Mouse (Mus musculus) intestine, postnatal 0 days (tissue): Measurements from ENCODE around the gene Gtpbp8. TPM values are rescaled to one million over a fixed set of nuclear protein-coding genes. Genes with fewer than 3 reads are reported as not detected.

Experiments
- ATAC-seq: fragments of 200-750 bp; cut with Nextera tagmentation; 2 replicates; pipeline ENCODE4 v1.8.0; 2017; ENCODE audit warnings: mild to moderate bottlenecking, moderate TSS enrichment, moderate library complexity
- H3K27ac ChIP-seq: fragments of 300-500 bp; sonication (generic); 2 replicates; pipeline ENCODE4 v1.5.1; 2014; ENCODE audit warnings: mild to moderate bottlenecking, low read depth, low read length, moderate library complexity
- H3K27me3 ChIP-seq: fragments of 300-500 bp; sonication (generic); replicated peaks from 2 replicates; pipeline ENCODE4 v1.6.1; 2014; ENCODE audit warnings: low read length, mixed read lengths; ENCODE audit not compliant: control insufficient read depth, insufficient read depth
- H3K36me3 ChIP-seq: fragments of 300-500 bp; sonication (generic); 2 replicates; pipeline ENCODE4 v1.6.1; 2014; ENCODE audit warnings: mild to moderate bottlenecking, moderate library complexity; ENCODE audit not compliant: control insufficient read depth, insufficient read depth
- H3K4me1 ChIP-seq: fragments of 300-500 bp; sonication (generic); replicated peaks from 2 replicates; pipeline ENCODE4 v1.6.1; 2014; ENCODE audit warnings: antibody characterized with exemption, low read length, mixed read lengths; ENCODE audit not compliant: control insufficient read depth, insufficient read depth
- H3K4me2 ChIP-seq: fragments of 300-500 bp; sonication (generic); replicated peaks from 2 replicates; pipeline ENCODE4 v1.6.1; 2014; ENCODE audit warnings: low read depth, mild to moderate bottlenecking, moderate library complexity
- H3K4me3 ChIP-seq: fragments of 300-500 bp; sonication (generic); 2 replicates; pipeline ENCODE4 v1.5.1; 2014; ENCODE audit warnings: low read depth, low read length
- H3K9ac ChIP-seq: fragments of 300-500 bp; sonication (generic); 2 replicates; pipeline ENCODE4 v1.6.1; 2014; ENCODE audit warnings: mild to moderate bottlenecking, low read depth, low read length
- H3K9me3 ChIP-seq: fragments of 300-500 bp; sonication (generic); 2 replicates; pipeline ENCODE4 v1.6.1; 2016; ENCODE audit warnings: mixed run types; ENCODE audit not compliant: control insufficient read depth
- CTCF ChIP-seq: sonication (generic); IDR thresholded peaks from 2 replicates; pipeline ENCODE4 v1.5.1; 2016; ENCODE audit warnings: low read depth, mild to moderate bottlenecking, control low read depth, antibody characterized with exemption, moderate library complexity
- WGBS: fragments of 180-500 bp; shearing (Covaris S2); extraction: QIAGEN DNeasy Blood & Tissue Kit; methylation state at CpG from one replicate; pipeline ENCODE4 v1.1.7; 2014; 5-methylcytosine and 5-hydroxymethylcytosine counted together
- polyA plus RNA-seq: library from polyadenylated mRNA; unstranded; fragments of >200 nt; fragmentation: Nextera tagmentation; extraction: Ambion mirVana; gene quantifications from 2 replicates; pipeline ENCODE4 v1.2.1, GENCODE M21; 2015

Gtpbp8 gene
- polyA plus RNA-seq, 1 experiment from 2014 or later: 21.5 TPM

GRCm38 (mm10) chr16:44716305-44717140 is 29.6 kb downstream of the Gtpbp8 start:
- H3K36me3 ChIP-seq: peaks cover 3% of the 10 kb centered on the region; the same call in 1 of the 2 replicates
- H3K27me3 ChIP-seq: no peaks in the 10 kb centered on the region
- H3K4me3 ChIP-seq: no peak overlapping the region
- H3K9ac ChIP-seq: no peak overlapping the region
- ATAC-seq: peak; percentile 75
- no peaks in the 10 kb centered on the region for H3K9me3 ChIP-seq
- 30% methylated on average over 10 of the region's 10 CpGs for WGBS
- peak; percentile 86 for TF ChIP-seq CTCF
- no peak overlapping the region for H3K27ac ChIP-seq
- H3K4me2 ChIP-seq: peak overlapping the region; percentile 25; the same call in 1 of the 2 replicates
- no peaks in the 10 kb centered on the region for H3K4me1 ChIP-seq

- WGBS: 41% methylated on average over 4 of the region's 4 CpGs
Measured at GRCm38 (mm10) chr16:44703458-44703857, 42.7 kb downstream of the Gtpbp8 start.

GRCm38 (mm10) chr16:44702272-44702671 is 43.9 kb downstream of the Gtpbp8 start:
- H3K27me3 ChIP-seq: no peaks in the 10 kb centered on the region
- no peak overlapping the region for H3K27ac ChIP-seq
- H3K4me3 ChIP-seq: no peak overlapping the region
- H3K9ac ChIP-seq: no peak overlapping the region
- WGBS: 65% methylated on average over 5 of the region's 5 CpGs
- no peak for TF ChIP-seq CTCF
- H3K9me3 ChIP-seq: no peaks in the 10 kb centered on the region
- H3K36me3 ChIP-seq: no peaks in the 10 kb centered on the region
- no peak for ATAC-seq
- H3K4me1 ChIP-seq: peaks cover 9% of the 10 kb centered on the region; the same call in 1 of the 2 replicates
- H3K4me2 ChIP-seq: no peak overlapping the region

More at GRCm38 (mm10) chr16:44703458-44703857, 42.7 kb downstream of the Gtpbp8 start:
- TF ChIP-seq CTCF: peak; percentile 17; the same call in 1 of the 2 replicates
- Histone ChIP-seq H3K4me2 (no peak overlapping the region), H3K9ac (no peak overlapping the region), H3K9me3 (no peaks in the 10 kb centered on the region), H3K36me3 (no peaks in the 10 kb centered on the region), H3K4me1 (0 out of 2 replicates have a peak, but pooled peaks cover 2% of the 10 kb centered on the region), H3K4me3 (no peak overlapping the region), H3K27ac (no peak overlapping the region), H3K27me3 (no peaks in the 10 kb centered on the region)
- ATAC-seq: no peak

- no peaks in the 10 kb centered on the region for H3K36me3 ChIP-seq
- no peak overlapping the region for H3K9ac ChIP-seq
- ATAC-seq: no peak
- H3K4me1 ChIP-seq: peaks cover 16% of the 10 kb centered on the region; the same call in 1 of the 2 replicates
- H3K4me3 ChIP-seq: no peak overlapping the region
- no peak overlapping the region for H3K27ac ChIP-seq
- no peak overlapping the region for H3K4me2 ChIP-seq
- no peak for TF ChIP-seq CTCF
- no peaks in the 10 kb centered on the region for H3K9me3 ChIP-seq
- no peaks in the 10 kb centered on the region for H3K27me3 ChIP-seq
- 91% methylated on average over 3 of the region's 3 CpGs for WGBS
Measured at GRCm38 (mm10) chr16:44701155-44701554, 45.0 kb downstream of the Gtpbp8 start.

- H3K27me3 ChIP-seq: no peaks in the 10 kb centered on the region
- no peak overlapping the region for H3K4me3 ChIP-seq
- H3K27ac ChIP-seq: peak overlapping the region; percentile 29; the same call in 1 of the 2 replicates
- H3K4me2 ChIP-seq: no peak overlapping the region
- H3K4me1 ChIP-seq: peaks cover 17% of the 10 kb centered on the region; the same call in 1 of the 2 replicates
- no peak for TF ChIP-seq CTCF
- H3K36me3 ChIP-seq: no peaks in the 10 kb centered on the region
- peak; percentile 64; the same call in 1 of the 2 replicates for ATAC-seq
- no peak overlapping the region for H3K9ac ChIP-seq
- WGBS: 49% methylated on average over 5 of the region's 5 CpGs
- H3K9me3 ChIP-seq: no peaks in the 10 kb centered on the region
Measured at GRCm38 (mm10) chr16:44697473-44698205, 48.5 kb downstream of the Gtpbp8 start.
